Mouse (Mus musculus): ENCODE results near the gene B4galt4.

The B4galt4 gene

GRCm38 (mm10) chr16:38728576-38729132 lies 13.4 kb upstream of the B4galt4 start:
- in situ Hi-C loops (cut with MseI, MboI), result no loop called here

GRCm38 (mm10) chr16:38729139-38729538 lies 12.9 kb upstream of the B4galt4 start:
- in situ Hi-C loops (cut with MseI, MboI), result no loop called here

- in situ Hi-C loops (cut with MseI, MboI), result no loop called here
Observed at GRCm38 (mm10) chr16:38729610-38730288, 12.3 kb upstream of the B4galt4 start.

- in situ Hi-C loops (cut with MseI, MboI), result no loop called here
Observed at GRCm38 (mm10) chr16:38730921-38731320, 11.1 kb upstream of the B4galt4 start.

GRCm38 (mm10) chr16:38741204-38741903 lies 710 bp upstream of the B4galt4 start:
- in situ Hi-C loops (cut with MseI, MboI), result no loop called here

GRCm38 (mm10) chr16:38742659-38743131 lies 631 bp downstream of the B4galt4 start:
- in situ Hi-C loops (cut with MseI, MboI), result no loop called here

- in situ Hi-C loops (cut with MseI, MboI), result no loop called here
Observed at GRCm38 (mm10) chr16:38743941-38744673, 2.0 kb downstream of the B4galt4 start.

- in situ Hi-C loops (cut with MseI, MboI), result no loop called here
Observed at GRCm38 (mm10) chr16:38750803-38751202, 8.7 kb downstream of the B4galt4 start.

GRCm38 (mm10) chr16:38753631-38754030 lies 11.6 kb downstream of the B4galt4 start:
- in situ Hi-C loops (cut with MseI, MboI), result no loop called here

- in situ Hi-C loops (cut with MseI, MboI), result no loop called here
Observed at GRCm38 (mm10) chr16:38755452-38756176, 13.6 kb downstream of the B4galt4 start.

GRCm38 (mm10) chr16:38756177-38756503 lies 14.1 kb downstream of the B4galt4 start:
- in situ Hi-C loops (cut with MseI, MboI), result no loop called here

- in situ Hi-C loops (cut with MseI, MboI), result no loop called here
Observed at GRCm38 (mm10) chr16:38756572-38756971, 14.5 kb downstream of the B4galt4 start.

GRCm38 (mm10) chr16:38757626-38758025 lies 15.6 kb downstream of the B4galt4 start:
- in situ Hi-C loops (cut with MseI, MboI), result no loop called here

GRCm38 (mm10) chr16:38758104-38758861 lies 16.2 kb downstream of the B4galt4 start:
- in situ Hi-C loops (cut with MseI, MboI), result no loop called here

- in situ Hi-C loops (cut with MseI, MboI), result no loop called here
Observed at GRCm38 (mm10) chr16:38760239-38760638, 18.2 kb downstream of the B4galt4 start.

- in situ Hi-C loops (cut with MseI, MboI), result no loop called here
Observed at GRCm38 (mm10) chr16:38760834-38761375, 18.8 kb downstream of the B4galt4 start.

- in situ Hi-C loops (cut with MseI, MboI), result no loop called here
Observed at GRCm38 (mm10) chr16:38761972-38762371, 19.9 kb downstream of the B4galt4 start.

- in situ Hi-C loops (cut with MseI, MboI), result no loop called here
Observed at GRCm38 (mm10) chr16:38762401-38762800, 20.3 kb downstream of the B4galt4 start.

GRCm38 (mm10) chr16:38763508-38763907 lies 21.4 kb downstream of the B4galt4 start:
- in situ Hi-C loops (cut with MseI, MboI), result no loop called here

GRCm38 (mm10) chr16:38766671-38767070 lies 24.6 kb downstream of the B4galt4 start:
- in situ Hi-C loops (cut with MseI, MboI), result no loop called here

- in situ Hi-C loops (cut with MseI, MboI), result no loop called here
Observed at GRCm38 (mm10) chr16:38767761-38768160, 25.7 kb downstream of the B4galt4 start.
